In the genomic region with DNA sequence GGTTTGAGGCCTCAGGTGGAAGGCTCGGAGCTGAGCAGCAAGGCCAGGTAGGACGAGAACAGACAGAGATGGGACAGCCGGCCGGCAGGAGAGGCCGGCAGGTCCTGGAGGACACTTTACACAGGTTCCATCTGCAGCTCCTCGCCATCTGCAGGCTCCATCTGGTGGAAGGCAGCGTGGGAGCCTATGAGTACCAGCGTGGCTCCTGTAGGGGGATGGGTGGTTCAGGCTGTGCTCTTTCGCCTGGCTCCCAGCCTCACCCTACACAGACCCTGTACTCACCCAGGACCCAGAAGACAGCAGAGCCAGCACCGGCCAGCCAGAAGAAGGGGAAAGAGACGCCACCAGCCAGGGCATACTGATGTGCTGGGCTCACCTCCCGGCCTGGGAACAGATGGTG, we compare ENCODE assay signal across 18 mouse cellular contexts. TPM values are rescaled to one million over a fixed set of nuclear protein-coding genes. Genes with fewer than 3 reads are reported as not detected.
DNase-seq lines count a peak whose midpoint lies in the region; ATAC-seq and TF ChIP-seq lines count a peak whose summit lies in the region.
"Had no signal": no experiment of that assay in that cellular context is flagged by ENCODE, and none has a peak within 500 bp of the region (broad histone marks: within the 10 kb centered on the region; RNA-seq: fewer than 3 reads in every experiment).

No protein-coding gene starts in this region.

- no peak for ATAC-seq in embryonic facial prominence, embryonic 13.5 days (ENCODE audit: insufficient number of reproducible peaks, insufficient read depth, low FRiP score, low TSS enrichment, low read depth)
- no peak for ATAC-seq in midbrain, postnatal 0 days (ENCODE audit: low FRiP score)
- ATAC-seq in midbrain, embryonic 13.5 days: no peak
- ATAC-seq in frontal cortex, adult (ENCODE audit: low TSS enrichment): no peak
- ATAC-seq in megakaryocyte-erythroid progenitor cell, adult 5-6 weeks (replicated peaks; ENCODE audit: low FRiP score, low TSS enrichment, poor library complexity, severe bottlenecking): no peak
- ATAC-seq: hindbrain, embryonic 16.5 days; Patski had no signal

- H3K4me2 ChIP-seq in embryonic facial prominence, embryonic 13.5 days: no peak overlapping the region
- H3K4me2 ChIP-seq in midbrain, postnatal 0 days (ENCODE audit: low read depth, low read length, poor library complexity, severe bottlenecking): no peak overlapping the region
- H3K4me2 ChIP-seq in midbrain, embryonic 13.5 days (replicated peaks): no peak overlapping the region
- H3K4me2 ChIP-seq: heart, embryonic 15.5 days had no signal

- 78% methylated on average over 12 of the region's 12 CpGs for WGBS in embryonic facial prominence, embryonic 13.5 days
- WGBS in embryonic facial prominence, embryonic 10.5 days: 75% methylated on average over 12 of the region's 12 CpGs
- 86% methylated on average over 12 of the region's 12 CpGs for WGBS in midbrain, postnatal 0 days
- WGBS in midbrain, embryonic 13.5 days: 74% methylated on average over 11 of the region's 12 CpGs

- peaks cover 7% of the 10 kb centered on the region for H3K36me3 ChIP-seq in embryonic facial prominence, embryonic 13.5 days
- no peaks in the 10 kb centered on the region for H3K36me3 ChIP-seq in embryonic facial prominence, embryonic 10.5 days (replicated peaks)
- peaks cover 11% of the 10 kb centered on the region; the same call in 1 of the 2 replicates for H3K36me3 ChIP-seq in midbrain, postnatal 0 days (ENCODE audit: insufficient read depth, low read length)
- H3K36me3 ChIP-seq in midbrain, embryonic 13.5 days: peaks cover 9% of the 10 kb centered on the region

- no peak overlapping the region for H3K4me3 ChIP-seq in embryonic facial prominence, embryonic 13.5 days
- no peak overlapping the region for H3K4me3 ChIP-seq in embryonic facial prominence, embryonic 10.5 days
- H3K4me3 ChIP-seq in midbrain, postnatal 0 days (ENCODE audit: low read depth, low read length): no peak overlapping the region
- H3K4me3 ChIP-seq in midbrain, embryonic 13.5 days (replicated peaks): no peak overlapping the region
- H3K4me3 ChIP-seq: heart, embryonic 15.5 days had no signal

- H3K27me3 ChIP-seq in embryonic facial prominence, embryonic 13.5 days: no peaks in the 10 kb centered on the region
- H3K27me3 ChIP-seq in embryonic facial prominence, embryonic 10.5 days (replicated peaks; ENCODE audit: low read depth, poor library complexity, severe bottlenecking): no peaks in the 10 kb centered on the region
- no peaks in the 10 kb centered on the region for H3K27me3 ChIP-seq in midbrain, postnatal 0 days (ENCODE audit: insufficient read depth, low read length)
- H3K27me3 ChIP-seq in midbrain, embryonic 13.5 days: no peaks in the 10 kb centered on the region
- H3K27me3 ChIP-seq: heart, embryonic 15.5 days; Patski had no signal

- no peaks in the 10 kb centered on the region for H3K9me3 ChIP-seq in embryonic facial prominence, embryonic 13.5 days
- H3K9me3 ChIP-seq in embryonic facial prominence, embryonic 10.5 days: no peaks in the 10 kb centered on the region
- no peaks in the 10 kb centered on the region for H3K9me3 ChIP-seq in midbrain, postnatal 0 days (ENCODE audit: low read length)
- H3K9me3 ChIP-seq in midbrain, embryonic 13.5 days: no peaks in the 10 kb centered on the region
- H3K9me3 ChIP-seq: heart, embryonic 15.5 days had no signal

- H3K27ac ChIP-seq in embryonic facial prominence, embryonic 13.5 days: no peak overlapping the region
- no peak overlapping the region for H3K27ac ChIP-seq in embryonic facial prominence, embryonic 10.5 days (replicated peaks)
- no peak overlapping the region for H3K27ac ChIP-seq in midbrain, postnatal 0 days (ENCODE audit: low read depth, low read length)
- no peak overlapping the region for H3K27ac ChIP-seq in midbrain, embryonic 13.5 days
- H3K27ac ChIP-seq: heart, embryonic 15.5 days had no signal

- H3K9ac ChIP-seq in embryonic facial prominence, embryonic 13.5 days: peak overlapping the region; percentile 21; the same call in 1 of the 2 replicates
- no peak overlapping the region for H3K9ac ChIP-seq in midbrain, postnatal 0 days (replicated peaks; ENCODE audit: low read length, poor library complexity, severe bottlenecking)
- no peak overlapping the region for H3K9ac ChIP-seq in midbrain, embryonic 13.5 days (replicated peaks)
- H3K9ac ChIP-seq: heart, embryonic 15.5 days had no signal

- no peak for TF ChIP-seq CTCF in midbrain, postnatal 0 days (IDR thresholded peaks at IDR 0.05)

- peaks cover 11% of the 10 kb centered on the region; the same call in 1 of the 2 replicates for H3K4me1 ChIP-seq in embryonic facial prominence, embryonic 13.5 days
- peaks cover 19% of the 10 kb centered on the region for H3K4me1 ChIP-seq in embryonic facial prominence, embryonic 10.5 days
- H3K4me1 ChIP-seq in midbrain, postnatal 0 days (ENCODE audit: insufficient read depth, low read length): 0 out of 2 replicates have a peak, but pooled peaks cover 2% of the 10 kb centered on the region
- H3K4me1 ChIP-seq in midbrain, embryonic 13.5 days (replicated peaks): peaks cover 13% of the 10 kb centered on the region

- no peak for DNase-seq in embryonic facial prominence, embryonic 10.5 days (ENCODE audit: low spot score)
- DNase-seq in midbrain, postnatal 0 days (ENCODE audit: low spot score): peak; percentile 41
- DNase-seq in layer of hippocampus, adult 18-20 months (ENCODE audit: low spot score in 2 of 2): peak; percentile 51 to 86
- DNase-seq in adrenal gland, postnatal 25 days: no peak
- DNase-seq: lung, adult 2 months; thymus, adult 2 months had no signal

RNA-seq across cellular contexts. Expression of a gene that starts 2.7 kb away (rescaled TPM):
- 141 and 163 TPM in 2 replicates for polyA plus RNA-seq in embryonic facial prominence, embryonic 13.5 days (2015; fragmentation: Nextera tagmentation; extraction: Ambion mirVana)
- polyA plus RNA-seq in embryonic facial prominence, embryonic 10.5 days (2016; fragmentation: Nextera tagmentation; extraction: Ambion mirVana): 69.5 and 76.1 TPM in 2 replicates
- total RNA-seq in midbrain, postnatal 0 days (2014; rRNA removed): 516 and 704 TPM in 2 replicates
- 466 and 515 TPM in 2 replicates for polyA plus RNA-seq in midbrain, postnatal 0 days (2015; fragmentation: Nextera tagmentation; extraction: Ambion mirVana)
- 171 and 176 TPM in 2 replicates for polyA plus RNA-seq in midbrain, embryonic 13.5 days (2015; fragmentation: Nextera tagmentation; extraction: Ambion mirVana)
- total RNA-seq in layer of hippocampus, adult 18-20 months (2021): 100 to 1,000 TPM; 318 to 321 TPM
- 244 and 300 TPM in 2 replicates for total RNA-seq in adrenal gland, postnatal 25 days (2021)
- 128 and 146 TPM in 2 replicates for total RNA-seq in megakaryocyte-erythroid progenitor cell, adult 5-6 weeks (2014; fragmentation: Nextera tagmentation)
- total RNA-seq in megakaryocyte-erythroid progenitor cell, adult 5-6 weeks (2017): 38.0 and 103 TPM in 2 replicates

RNA-seq across cellular contexts. Expression of a gene that starts 25.5 kb away (rescaled TPM):
- not detected in 2 replicates for polyA plus RNA-seq in embryonic facial prominence, embryonic 13.5 days (2015; fragmentation: Nextera tagmentation; extraction: Ambion mirVana)
- 0.17 TPM in 1 of 2 replicates, not detected in the other for polyA plus RNA-seq in embryonic facial prominence, embryonic 10.5 days (2016; fragmentation: Nextera tagmentation; extraction: Ambion mirVana)
- total RNA-seq in midbrain, postnatal 0 days (2014; rRNA removed): 6.4 and 9.0 TPM in 2 replicates
- polyA plus RNA-seq in midbrain, postnatal 0 days (2015; fragmentation: Nextera tagmentation; extraction: Ambion mirVana): 3.8 and 4.2 TPM in 2 replicates
- polyA plus RNA-seq in midbrain, embryonic 13.5 days (2015; fragmentation: Nextera tagmentation; extraction: Ambion mirVana): 5.7 and 6.4 TPM in 2 replicates
- not detected for total RNA-seq in layer of hippocampus, adult 18-20 months (2021)
- total RNA-seq in adrenal gland, postnatal 25 days (2021): not detected in 2 replicates
- not detected in 2 replicates for total RNA-seq in megakaryocyte-erythroid progenitor cell, adult 5-6 weeks (2014; fragmentation: Nextera tagmentation)
- total RNA-seq in megakaryocyte-erythroid progenitor cell, adult 5-6 weeks (2017): not detected in 2 replicates
- total RNA-seq: layer of hippocampus, postnatal 14 days; megakaryocyte progenitor cell, adult 5-6 weeks; monocyte, adult 5-6 weeks had no signal
- polyA plus RNA-seq: gonadal fat pad, adult 2 months; heart, embryonic 15.5 days; kidney, embryonic 14.5 days; lung, adult 2 months; Patski had no signal

RNA-seq across cellular contexts. Expression of a gene that starts 36.0 kb away (rescaled TPM):
- polyA plus RNA-seq in embryonic facial prominence, embryonic 13.5 days (2015; fragmentation: Nextera tagmentation; extraction: Ambion mirVana): 2.0 and 2.3 TPM in 2 replicates
- polyA plus RNA-seq in embryonic facial prominence, embryonic 10.5 days (2016; fragmentation: Nextera tagmentation; extraction: Ambion mirVana): 4.4 and 5.4 TPM in 2 replicates
- 493 and 502 TPM in 2 replicates for total RNA-seq in midbrain, postnatal 0 days (2014; rRNA removed)
- 727 and 786 TPM in 2 replicates for polyA plus RNA-seq in midbrain, postnatal 0 days (2015; fragmentation: Nextera tagmentation; extraction: Ambion mirVana)
- polyA plus RNA-seq in midbrain, embryonic 13.5 days (2015; fragmentation: Nextera tagmentation; extraction: Ambion mirVana): 189 and 195 TPM in 2 replicates
- total RNA-seq in layer of hippocampus, adult 18-20 months (2021): 1,000 to 10,000 TPM; 2,544 to 2,610 TPM
- 84.1 and 110 TPM in 2 replicates for total RNA-seq in adrenal gland, postnatal 25 days (2021)
- not detected in 2 replicates for total RNA-seq in megakaryocyte-erythroid progenitor cell, adult 5-6 weeks (2014; fragmentation: Nextera tagmentation)
- 0.75 TPM in 1 of 2 replicates, not detected in the other for total RNA-seq in megakaryocyte-erythroid progenitor cell, adult 5-6 weeks (2017)

Comparison
In these comparisons a context has a peak if more than half of its experiments do, and no peak if none do; other contexts are left out.
1. DNase-seq: peak in midbrain, postnatal 0 days (single experiment) and layer of hippocampus, adult 18-20 months (2 of 2); none in embryonic facial prominence, embryonic 10.5 days (single experiment) and adrenal gland, postnatal 25 days (single experiment).
2. RNA of a gene that starts 36.0 kb away (total RNA-seq): 2,544 to 2,610 TPM in layer of hippocampus, adult 18-20 months, 493 to 502 TPM in midbrain, postnatal 0 days and 84.1 to 110 TPM in adrenal gland, postnatal 25 days; 0.75 TPM in megakaryocyte-erythroid progenitor cell, adult 5-6 weeks; every median in the first group is over 10 times any median in the second.